Mouse (Mus musculus): ENCODE measurements around the gene Vmn1r149.
"Not testable (repeated sequence)": the region's sequence is repeated elsewhere in the genome, so short reads cannot be mapped to it uniquely, and the experiment has no call there.

Vmn1r149 gene

DNA sequence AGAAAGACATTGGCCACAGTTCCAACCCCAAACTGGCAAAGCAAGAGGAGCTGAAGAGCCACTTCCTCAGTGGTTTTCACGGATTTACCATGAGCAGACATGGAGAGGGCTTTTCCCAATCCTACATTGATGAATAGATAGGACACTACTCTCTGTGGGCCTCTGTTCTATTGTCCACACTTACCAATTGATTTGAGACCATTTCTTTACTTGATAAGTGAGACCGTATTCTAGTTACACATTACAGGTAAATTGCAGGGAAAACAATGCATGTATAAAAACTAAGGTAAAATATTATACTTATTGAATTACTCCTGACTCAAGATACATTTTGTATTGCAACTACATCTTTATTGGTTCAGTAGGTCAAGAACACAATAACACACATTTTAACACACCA lies at the start of gene Vmn1r149:
Gene Vmn1r149, minus strand, starts transcription at position 101 of the 400 bp plus-strand sequence.
- not testable (repeated sequence) for DNase-seq

DNA sequence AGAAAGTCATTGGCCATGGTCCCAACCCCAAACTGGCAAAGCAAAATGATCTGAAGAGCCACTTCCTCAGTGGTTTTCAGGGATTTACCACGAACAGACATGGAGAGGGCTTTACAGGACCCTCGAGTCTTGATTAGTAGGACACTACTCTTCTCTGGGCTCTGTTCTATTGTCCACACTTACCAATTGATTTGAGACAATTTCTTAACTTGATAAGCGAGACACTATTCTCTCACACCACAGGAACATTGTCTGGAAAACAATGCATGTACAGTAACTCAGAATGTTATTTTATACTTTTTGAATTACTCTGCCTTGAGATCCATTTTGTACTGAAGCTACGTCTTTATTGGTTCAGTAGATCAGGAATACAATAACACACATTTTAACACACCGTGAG lies 25.9 kb upstream of the Vmn1r149 start, which contains the start of gene Gm10665:
Gene Gm10665, minus strand, starts transcription at position 101 of the 400 bp plus-strand sequence.
- DNase-seq, result not testable (repeated sequence)

DNA sequence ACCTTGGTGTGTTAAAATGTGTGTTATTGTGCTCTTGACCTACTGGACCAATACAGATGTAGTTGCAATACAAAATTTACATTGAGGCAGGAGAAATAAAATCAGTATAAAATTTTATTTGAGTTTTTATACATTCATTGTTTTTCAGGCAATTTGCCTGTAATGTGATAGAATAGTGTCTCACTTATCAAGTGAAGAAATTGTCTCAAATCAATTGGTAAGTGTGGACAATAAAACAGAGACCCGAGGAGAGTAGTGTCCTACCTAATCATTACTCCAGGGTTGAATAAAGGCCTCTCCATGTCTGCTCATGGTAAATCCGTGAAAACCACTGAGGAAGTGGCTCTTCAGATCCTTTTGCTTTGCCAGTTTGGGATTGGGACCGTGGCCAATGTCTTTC lies 24.7 kb downstream of the Vmn1r149 start, which contains the start of gene Vmn1r148:
Gene Vmn1r148, plus strand, starts transcription at position 301 of the 400 bp plus-strand sequence.
- DNase-seq, result not testable (repeated sequence)

All from B cell, adult 2 months (primary cell).